Mouse (Mus musculus) granulocyte monocyte progenitor cell, adult 5-6 weeks (primary cell): ENCODE measurements around the gene Sac3d1. TPM values are rescaled to one million over a fixed set of nuclear protein-coding genes. Genes with fewer than 3 reads are reported as not detected.

Experiments used
- ATAC-seq: replicated peaks from 2 replicates; pipeline ENCODE4 v1.8.0; 2016; ENCODE audit warnings: mild to moderate bottlenecking, moderate TSS enrichment, inconsistent platforms; ENCODE audit not compliant: poor library complexity, severe bottlenecking
- total RNA-seq, 2 experiments: library from RNA; stranded (forward) in 1 of 2; stranded (reverse) in 1 of 2; fragments of 200-712, 200-1000 nt in 1 of 2; fragments of >200 nt in 1 of 2; fragmentation: Nextera tagmentation in 1 of 2; gene quantifications; 2 replicates each; pipeline ENCODE4 v1.2.3; 2014 to 2017

The Sac3d1 gene
- total RNA-seq, 2 experiments from 2014 or later, result 7.2 to 8.5 TPM

- ATAC-seq, result no peak
These were observed 47.2 kb downstream of the Sac3d1 start for GRCm38 (mm10) chr19:6071261-6071660.

GRCm38 (mm10) chr19:6070571-6071250 lies 47.7 kb downstream of the Sac3d1 start:
- no peak for ATAC-seq

GRCm38 (mm10) chr19:6069851-6070250 lies 48.6 kb downstream of the Sac3d1 start:
- ATAC-seq, result no peak

GRCm38 (mm10) chr19:6068951-6069350 lies 49.5 kb downstream of the Sac3d1 start:
- ATAC-seq, result no peak

GRCm38 (mm10) chr19:6067724-6068415 lies 50.6 kb downstream of the Sac3d1 start, which contains the start of gene Tm7sf2:
Tm7sf2 (minus strand) TSS chr19:6068373.
- peak; percentile 88 for ATAC-seq

- ATAC-seq, result peak; percentile 67
These were observed 51.3 kb downstream of the Sac3d1 start for GRCm38 (mm10) chr19:6067011-6067723.

- no peak for ATAC-seq
These were observed 51.9 kb downstream of the Sac3d1 start for GRCm38 (mm10) chr19:6066571-6066970.

Other genes starting within 250 kb of the Sac3d1 start
Only the 30 nearest of the 32 such genes appear.
- gene Slc25a45, start 240.8 kb downstream of the Sac3d1 start, total RNA-seq (2014; fragmentation: Nextera tagmentation), result 38.2 and 44.5 TPM in 2 replicates
- gene Slc25a45, start 240.8 kb downstream of the Sac3d1 start, total RNA-seq (2017), result 35.5 and 35.6 TPM in 2 replicates
- gene Tigd3, start 224.5 kb downstream of the Sac3d1 start, total RNA-seq (2014; fragmentation: Nextera tagmentation), result 1.1 and 2.5 TPM in 2 replicates
- gene Tigd3, start 224.5 kb downstream of the Sac3d1 start, total RNA-seq (2017), result 2.3 and 4.4 TPM in 2 replicates
- 97.3 and 126 TPM in 2 replicates for gene Dpf2, start 205.6 kb downstream of the Sac3d1 start, total RNA-seq (2014; fragmentation: Nextera tagmentation)
- gene Dpf2, start 205.6 kb downstream of the Sac3d1 start, total RNA-seq (2017), result 62.7 and 108 TPM in 2 replicates
- 0.23 TPM in 1 of 2 replicates, not detected in the other for gene Cdc42ep2, start 193.8 kb downstream of the Sac3d1 start, total RNA-seq (2014; fragmentation: Nextera tagmentation)
- gene Cdc42ep2, start 193.8 kb downstream of the Sac3d1 start, total RNA-seq (2017), result not detected in 2 replicates
- gene Pola2, start 154.4 kb downstream of the Sac3d1 start, total RNA-seq (2014; fragmentation: Nextera tagmentation), result 122 and 129 TPM in 2 replicates
- 56.9 and 64.9 TPM in 2 replicates for gene Pola2, start 154.4 kb downstream of the Sac3d1 start, total RNA-seq (2017)
- not detected in 2 replicates for gene Slc22a20, start 132.5 kb downstream of the Sac3d1 start, total RNA-seq (2014; fragmentation: Nextera tagmentation)
- gene Slc22a20, start 132.5 kb downstream of the Sac3d1 start, total RNA-seq (2017), result not detected in 2 replicates
- 35.2 and 38.6 TPM in 2 replicates for gene Capn1, start 102.8 kb downstream of the Sac3d1 start, total RNA-seq (2014; fragmentation: Nextera tagmentation)
- gene Capn1, start 102.8 kb downstream of the Sac3d1 start, total RNA-seq (2017), result 32.2 and 37.7 TPM in 2 replicates
- 33.6 and 46.5 TPM in 2 replicates for gene Syvn1, start 72.1 kb downstream of the Sac3d1 start, total RNA-seq (2014; fragmentation: Nextera tagmentation)
- gene Syvn1, start 72.1 kb downstream of the Sac3d1 start, total RNA-seq (2017), result 3.8 and 8.2 TPM in 2 replicates
- gene Mrpl49, start 60.9 kb downstream of the Sac3d1 start, total RNA-seq (2014; fragmentation: Nextera tagmentation), result 39.7 and 52.3 TPM in 2 replicates
- 45.2 and 46.1 TPM in 2 replicates for gene Mrpl49, start 60.9 kb downstream of the Sac3d1 start, total RNA-seq (2017)
- 2,326 and 2,717 TPM in 2 replicates for gene Fau, start 60.8 kb downstream of the Sac3d1 start, total RNA-seq (2014; fragmentation: Nextera tagmentation)
- gene Fau, start 60.8 kb downstream of the Sac3d1 start, total RNA-seq (2017), result 1,639 and 2,001 TPM in 2 replicates
- 5.0 and 17.6 TPM in 2 replicates for gene Znhit2, start 57.5 kb downstream of the Sac3d1 start, total RNA-seq (2014; fragmentation: Nextera tagmentation)
- gene Znhit2, start 57.5 kb downstream of the Sac3d1 start, total RNA-seq (2017), result 13.7 and 17.6 TPM in 2 replicates
- 14.4 and 19.3 TPM in 2 replicates for gene Tm7sf2, start 50.3 kb downstream of the Sac3d1 start, total RNA-seq (2014; fragmentation: Nextera tagmentation)
- 3.4 and 4.0 TPM in 2 replicates for gene Tm7sf2, start 50.3 kb downstream of the Sac3d1 start, total RNA-seq (2017)
- 33.1 and 44.0 TPM in 2 replicates for gene Vps51, start 41.4 kb downstream of the Sac3d1 start, total RNA-seq (2014; fragmentation: Nextera tagmentation)
- gene Vps51, start 41.4 kb downstream of the Sac3d1 start, total RNA-seq (2017), result 48.0 and 48.5 TPM in 2 replicates
- gene Tmem262, start 38.6 kb downstream of the Sac3d1 start, total RNA-seq (2014; fragmentation: Nextera tagmentation), result not detected in 2 replicates
- not detected in 2 replicates for gene Tmem262, start 38.6 kb downstream of the Sac3d1 start, total RNA-seq (2017)
- not detected in 2 replicates for gene Gm28374, start 36.4 kb downstream of the Sac3d1 start, total RNA-seq (2014; fragmentation: Nextera tagmentation)
- not detected in 2 replicates for gene Gm28374, start 36.4 kb downstream of the Sac3d1 start, total RNA-seq (2017)
- 11.9 and 21.6 TPM in 2 replicates for gene Zfpl1, start 33.7 kb downstream of the Sac3d1 start, total RNA-seq (2014; fragmentation: Nextera tagmentation)
- gene Zfpl1, start 33.7 kb downstream of the Sac3d1 start, total RNA-seq (2017), result 19.9 and 30.2 TPM in 2 replicates
- 39.0 and 43.6 TPM in 2 replicates for gene Cdca5, start 33.7 kb downstream of the Sac3d1 start, total RNA-seq (2014; fragmentation: Nextera tagmentation)
- gene Cdca5, start 33.7 kb downstream of the Sac3d1 start, total RNA-seq (2017), result 34.8 and 42.1 TPM in 2 replicates
- gene AC131692.1, start 24.2 kb downstream of the Sac3d1 start, total RNA-seq (2014; fragmentation: Nextera tagmentation), result 2.7 TPM in 1 of 2 replicates, not detected in the other
- gene AC131692.1, start 24.2 kb downstream of the Sac3d1 start, total RNA-seq (2017), result 2.2 TPM in 1 of 2 replicates, not detected in the other
- gene Naaladl1, start 12.9 kb downstream of the Sac3d1 start, total RNA-seq (2014; fragmentation: Nextera tagmentation), result 0.28 and 1.1 TPM in 2 replicates
- not detected in 2 replicates for gene Naaladl1, start 12.9 kb downstream of the Sac3d1 start, total RNA-seq (2017)
- 31.2 and 31.3 TPM in 2 replicates for gene Snx15, start 9.7 kb upstream of the Sac3d1 start, total RNA-seq (2014; fragmentation: Nextera tagmentation)
- gene Snx15, start 9.7 kb upstream of the Sac3d1 start, total RNA-seq (2017), result 9.7 and 11.2 TPM in 2 replicates
- gene Batf2, start 22.3 kb upstream of the Sac3d1 start, total RNA-seq (2014; fragmentation: Nextera tagmentation), result 5.1 TPM in 1 of 2 replicates, not detected in the other
- 0.77 and 2.3 TPM in 2 replicates for gene Batf2, start 22.3 kb upstream of the Sac3d1 start, total RNA-seq (2017)
- gene Arl2, start 22.9 kb upstream of the Sac3d1 start, total RNA-seq (2014; fragmentation: Nextera tagmentation), result 22.6 and 37.1 TPM in 2 replicates
- gene Arl2, start 22.9 kb upstream of the Sac3d1 start, total RNA-seq (2017), result 27.1 and 30.7 TPM in 2 replicates
- gene Majin, start 65.7 kb upstream of the Sac3d1 start, total RNA-seq (2014; fragmentation: Nextera tagmentation), result not detected in 2 replicates
- not detected in 2 replicates for gene Majin, start 65.7 kb upstream of the Sac3d1 start, total RNA-seq (2017)
- not detected in 2 replicates for gene Gpha2, start 107.7 kb upstream of the Sac3d1 start, total RNA-seq (2014; fragmentation: Nextera tagmentation)
- gene Gpha2, start 107.7 kb upstream of the Sac3d1 start, total RNA-seq (2017), result not detected in 2 replicates
- 3.0 and 3.1 TPM in 2 replicates for gene Ppp2r5b, start 117.2 kb upstream of the Sac3d1 start, total RNA-seq (2014; fragmentation: Nextera tagmentation)
- 1.9 and 3.7 TPM in 2 replicates for gene Ppp2r5b, start 117.2 kb upstream of the Sac3d1 start, total RNA-seq (2017)
- gene Atg2a, start 123.0 kb upstream of the Sac3d1 start, total RNA-seq (2014; fragmentation: Nextera tagmentation), result 18.3 and 30.9 TPM in 2 replicates
- 5.5 and 8.3 TPM in 2 replicates for gene Atg2a, start 123.0 kb upstream of the Sac3d1 start, total RNA-seq (2017)
- gene Ehd1, start 158.1 kb upstream of the Sac3d1 start, total RNA-seq (2014; fragmentation: Nextera tagmentation), result 20.4 and 20.6 TPM in 2 replicates
- gene Ehd1, start 158.1 kb upstream of the Sac3d1 start, total RNA-seq (2017), result 16.2 and 21.6 TPM in 2 replicates
- 2.6 and 4.1 TPM in 2 replicates for gene Cdc42bpg, start 187.8 kb upstream of the Sac3d1 start, total RNA-seq (2014; fragmentation: Nextera tagmentation)
- gene Cdc42bpg, start 187.8 kb upstream of the Sac3d1 start, total RNA-seq (2017), result 3.6 and 4.4 TPM in 2 replicates
- gene Men1, start 216.3 kb upstream of the Sac3d1 start, total RNA-seq (2014; fragmentation: Nextera tagmentation), result 37.7 and 54.2 TPM in 2 replicates
- 30.5 and 33.4 TPM in 2 replicates for gene Men1, start 216.3 kb upstream of the Sac3d1 start, total RNA-seq (2017)
- 50.7 and 54.7 TPM in 2 replicates for gene Map4k2, start 222.5 kb upstream of the Sac3d1 start, total RNA-seq (2014; fragmentation: Nextera tagmentation)
- 26.1 and 30.6 TPM in 2 replicates for gene Map4k2, start 222.5 kb upstream of the Sac3d1 start, total RNA-seq (2017)